Mouse (Mus musculus): ENCODE measurements at regions not wholly inside any gene's neighbourhood (a gene's known extent, or its start where the extent isn't known, plus 50 kb on each side); places are given as distances from the start of the nearest gene placed in this dataset.

GRCm38 (mm10) chr5:46092549-46092948 lies 235.1 kb upstream of the Lcorl start:
- no peak for DNase-seq (ENCODE audit: low spot score in 2 of 2)

- no peak for DNase-seq (ENCODE audit: low spot score in 2 of 2)
Measured at GRCm38 (mm10) chr5:46086885-46087284, 229.5 kb upstream of the Lcorl start.

GRCm38 (mm10) chr5:46083293-46083692 lies 225.9 kb upstream of the Lcorl start:
- no peak for DNase-seq (ENCODE audit: low spot score in 2 of 2)

- DNase-seq (ENCODE audit: low spot score in 2 of 2): no peak
Measured at GRCm38 (mm10) chr5:46073744-46074143, 216.3 kb upstream of the Lcorl start.

GRCm38 (mm10) chr5:46073136-46073535 lies 215.7 kb upstream of the Lcorl start:
- no peak for DNase-seq (ENCODE audit: low spot score in 2 of 2)

GRCm38 (mm10) chr5:46059910-46060309 lies 202.5 kb upstream of the Lcorl start:
- no peak for DNase-seq (ENCODE audit: low spot score in 2 of 2)

- no peak for DNase-seq (ENCODE audit: low spot score in 2 of 2)
Measured at GRCm38 (mm10) chr5:46054850-46055249, 197.4 kb upstream of the Lcorl start.

- no peak for DNase-seq (ENCODE audit: low spot score in 2 of 2)
Measured at GRCm38 (mm10) chr5:46042684-46043348, 185.4 kb upstream of the Lcorl start.

- DNase-seq (ENCODE audit: low spot score in 2 of 2): peak in 1 of 2 experiments; percentile 4
Measured at GRCm38 (mm10) chr5:46033008-46033676, 175.7 kb upstream of the Lcorl start.

- DNase-seq (ENCODE audit: low spot score in 2 of 2): no peak
Measured at GRCm38 (mm10) chr5:46032206-46032605, 174.8 kb upstream of the Lcorl start.

- no peak for DNase-seq (ENCODE audit: low spot score in 2 of 2)
Measured at GRCm38 (mm10) chr5:46024138-46024537, 166.7 kb upstream of the Lcorl start.

GRCm38 (mm10) chr5:46023456-46023855 lies 166.0 kb upstream of the Lcorl start:
- no peak for DNase-seq (ENCODE audit: low spot score in 2 of 2)

GRCm38 (mm10) chr5:46022047-46022422 lies 164.6 kb upstream of the Lcorl start:
- DNase-seq (ENCODE audit: low spot score in 2 of 2): no peak

- DNase-seq (ENCODE audit: low spot score in 2 of 2): no peak
Measured at GRCm38 (mm10) chr5:46021398-46022046, 164.1 kb upstream of the Lcorl start.

- no peak for DNase-seq (ENCODE audit: low spot score in 2 of 2)
Measured at GRCm38 (mm10) chr5:46020175-46020574, 162.8 kb upstream of the Lcorl start.

GRCm38 (mm10) chr5:46007446-46007845 lies 150.0 kb upstream of the Lcorl start:
- DNase-seq (ENCODE audit: low spot score in 2 of 2): no peak

GRCm38 (mm10) chr5:46006691-46007090 lies 149.3 kb upstream of the Lcorl start:
- peak; percentile 44 to 62 for DNase-seq (ENCODE audit: low spot score in 2 of 2)

- DNase-seq (ENCODE audit: low spot score in 2 of 2): no peak
Measured at GRCm38 (mm10) chr5:46006228-46006627, 148.8 kb upstream of the Lcorl start.

- DNase-seq (ENCODE audit: low spot score in 2 of 2): no peak
Measured at GRCm38 (mm10) chr5:46005631-46006030, 148.2 kb upstream of the Lcorl start.

- no peak for DNase-seq (ENCODE audit: low spot score in 2 of 2)
Measured at GRCm38 (mm10) chr5:46002011-46002410, 144.6 kb upstream of the Lcorl start.

- DNase-seq (ENCODE audit: low spot score in 2 of 2): peak; percentile 26 to 49
Measured at GRCm38 (mm10) chr5:45957766-45958165, 100.4 kb upstream of the Lcorl start.

- no peak for DNase-seq (ENCODE audit: low spot score in 2 of 2)
Measured at GRCm38 (mm10) chr5:45943970-45944369, 86.6 kb upstream of the Lcorl start.

GRCm38 (mm10) chr5:45932970-45933369 lies 75.6 kb upstream of the Lcorl start:
- DNase-seq (ENCODE audit: low spot score in 2 of 2): no peak

Measured in layer of hippocampus, adult 8-10 months (tissue).